Mouse (Mus musculus) limb, embryonic 13.5 days (tissue): ENCODE results near the gene Ttll13. TPM values are rescaled to one million over a fixed set of nuclear protein-coding genes. Genes with fewer than 3 reads are reported as not detected.

Experiments
- ATAC-seq: fragments of 200-750 bp; cut with Nextera tagmentation; 2 replicates; pipeline ENCODE4 v1.8.0; 2017; ENCODE audit warnings: low read depth, moderate number of reproducible peaks, moderate TSS enrichment; ENCODE audit not compliant: low FRiP score
- H3K27ac ChIP-seq: fragments of 300-500 bp; sonication (generic); 2 replicates; pipeline ENCODE4 v1.5.1; 2015; ENCODE audit warnings: inconsistent platforms, mild to moderate bottlenecking, moderate library complexity
- H3K27me3 ChIP-seq: fragments of 300-500 bp; sonication (generic); 2 replicates; pipeline ENCODE4 v1.6.1; 2015; ENCODE audit warnings: mild to moderate bottlenecking, inconsistent platforms
- H3K36me3 ChIP-seq: fragments of 300-500 bp; sonication (generic); 2 replicates; pipeline ENCODE4 v1.6.1; 2015; ENCODE audit warnings: inconsistent platforms, mild to moderate bottlenecking, moderate library complexity
- H3K4me1 ChIP-seq: fragments of 300-500 bp; sonication (generic); 2 replicates; pipeline ENCODE4 v1.6.1; 2015; ENCODE audit warnings: inconsistent platforms
- H3K4me2 ChIP-seq: fragments of 300-500 bp; sonication (generic); replicated peaks from 2 replicates; pipeline ENCODE4 v1.6.1; 2015; ENCODE audit warnings: inconsistent platforms, mild to moderate bottlenecking, moderate library complexity
- H3K4me3 ChIP-seq: fragments of 300-500 bp; sonication (generic); 2 replicates; pipeline ENCODE4 v1.5.1; 2015; ENCODE audit warnings: moderate library complexity, mild to moderate bottlenecking, inconsistent platforms
- H3K9ac ChIP-seq: fragments of 300-500 bp; sonication (generic); 2 replicates; pipeline ENCODE4 v1.6.1; 2015; ENCODE audit warnings: mild to moderate bottlenecking, inconsistent platforms
- H3K9me3 ChIP-seq: fragments of 300-500 bp; sonication (generic); 2 replicates; pipeline ENCODE4 v1.6.1; 2016; ENCODE audit warnings: inconsistent platforms
- WGBS: fragments of 180-500 bp; shearing (Covaris S2); methylation state at CpG from one replicate; pipeline ENCODE4 v1.1.7; 2015; 5-methylcytosine and 5-hydroxymethylcytosine counted together
- polyA plus RNA-seq: library from polyadenylated mRNA; unstranded; fragments of >200 nt; fragmentation: Nextera tagmentation; extraction: Ambion mirVana; gene quantifications from 2 replicates; pipeline ENCODE4 v1.2.1, GENCODE M21; 2015

The Ttll13 gene
- 1.3 and 1.5 TPM in 2 replicates for polyA plus RNA-seq

DNA sequence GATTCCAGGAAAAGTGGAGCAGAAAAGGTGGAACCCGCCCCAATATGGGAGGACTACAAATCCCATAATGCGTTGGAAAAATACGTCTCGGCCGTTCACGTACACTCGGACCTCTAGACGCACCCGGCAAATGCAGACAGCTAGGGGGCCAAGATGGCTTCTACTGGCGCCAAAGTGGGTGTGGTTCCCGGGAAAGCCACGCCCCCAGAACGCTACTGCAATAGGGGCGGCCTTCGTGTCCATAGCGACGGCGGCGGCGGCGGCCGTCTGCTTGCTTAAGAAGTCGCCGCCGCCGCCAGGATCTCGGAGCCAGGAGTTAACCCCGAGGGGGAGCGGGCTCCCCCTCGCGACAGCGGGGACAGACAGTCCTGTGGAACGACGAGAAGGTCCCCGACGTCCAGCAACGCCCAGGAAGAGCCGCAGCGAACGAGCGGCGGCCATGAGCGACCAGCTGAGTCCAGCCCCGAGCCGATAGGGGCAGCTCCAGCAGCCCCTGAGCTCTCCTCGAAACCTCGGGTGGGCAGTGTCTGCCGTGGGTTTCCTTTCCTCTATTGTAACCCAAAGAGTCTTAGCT is at the start of gene Ttll13:
Ttll13 (plus strand) TSS at position 229 of the 574 bp plus-strand sequence.
- H3K27ac ChIP-seq, result peak within 1 kb of the TSS; percentile 76; the same call in 1 of the 2 replicates
- peak within 1 kb of the TSS; percentile 61 for H3K4me3 ChIP-seq
- ATAC-seq, result peak; percentile 99
- no peaks in the 10 kb centered on the region for H3K9me3 ChIP-seq
- WGBS, result under 1% methylated on average over 48 of the region's 48 CpGs
- peak within 1 kb of the TSS; percentile 72 for H3K9ac ChIP-seq
- H3K4me2 ChIP-seq, result peak within 1 kb of the TSS; percentile 65
- peaks cover 4% of the 10 kb centered on the region; the same call in 1 of the 2 replicates for H3K36me3 ChIP-seq
- H3K27me3 ChIP-seq, result no peaks in the 10 kb centered on the region
- H3K4me1 ChIP-seq, result peaks cover 3% of the 10 kb centered on the region; the same call in 1 of the 2 replicates

DNA sequence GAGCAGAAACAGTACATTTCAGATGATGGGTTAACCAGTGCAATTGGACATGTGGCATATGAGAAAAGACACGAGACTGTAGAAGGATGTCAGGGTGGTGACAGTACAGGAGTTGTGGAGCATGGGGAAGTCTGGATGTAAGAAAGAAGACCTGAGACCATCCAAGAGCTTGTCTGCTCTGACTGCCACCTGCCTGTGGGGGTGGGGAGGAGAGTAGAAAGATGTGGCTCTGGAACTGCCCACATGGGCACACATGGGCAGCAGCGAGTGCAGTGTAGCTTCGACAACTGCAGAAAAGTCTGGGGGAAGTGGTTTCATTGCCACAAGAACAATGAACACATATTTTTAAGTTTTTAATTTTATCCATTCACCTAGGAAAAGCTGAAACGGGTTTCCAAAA is 48.8 kb upstream of the Ttll13 start:
- peak overlapping the region; percentile 83 for H3K9ac ChIP-seq
- H3K36me3 ChIP-seq, result peaks cover 5% of the 10 kb centered on the region; the same call in 1 of the 2 replicates
- H3K9me3 ChIP-seq, result no peaks in the 10 kb centered on the region
- peaks cover 49% of the 10 kb centered on the region for H3K4me1 ChIP-seq
- peak overlapping the region; percentile 92 for H3K4me2 ChIP-seq
- H3K4me3 ChIP-seq, result peak overlapping the region; percentile 75
- 19% methylated on average over 4 of the region's 4 CpGs for WGBS
- H3K27me3 ChIP-seq, result no peaks in the 10 kb centered on the region
- no peak for ATAC-seq
- H3K27ac ChIP-seq, result peak overlapping the region; percentile 95; the same call in 1 of the 2 replicates

DNA sequence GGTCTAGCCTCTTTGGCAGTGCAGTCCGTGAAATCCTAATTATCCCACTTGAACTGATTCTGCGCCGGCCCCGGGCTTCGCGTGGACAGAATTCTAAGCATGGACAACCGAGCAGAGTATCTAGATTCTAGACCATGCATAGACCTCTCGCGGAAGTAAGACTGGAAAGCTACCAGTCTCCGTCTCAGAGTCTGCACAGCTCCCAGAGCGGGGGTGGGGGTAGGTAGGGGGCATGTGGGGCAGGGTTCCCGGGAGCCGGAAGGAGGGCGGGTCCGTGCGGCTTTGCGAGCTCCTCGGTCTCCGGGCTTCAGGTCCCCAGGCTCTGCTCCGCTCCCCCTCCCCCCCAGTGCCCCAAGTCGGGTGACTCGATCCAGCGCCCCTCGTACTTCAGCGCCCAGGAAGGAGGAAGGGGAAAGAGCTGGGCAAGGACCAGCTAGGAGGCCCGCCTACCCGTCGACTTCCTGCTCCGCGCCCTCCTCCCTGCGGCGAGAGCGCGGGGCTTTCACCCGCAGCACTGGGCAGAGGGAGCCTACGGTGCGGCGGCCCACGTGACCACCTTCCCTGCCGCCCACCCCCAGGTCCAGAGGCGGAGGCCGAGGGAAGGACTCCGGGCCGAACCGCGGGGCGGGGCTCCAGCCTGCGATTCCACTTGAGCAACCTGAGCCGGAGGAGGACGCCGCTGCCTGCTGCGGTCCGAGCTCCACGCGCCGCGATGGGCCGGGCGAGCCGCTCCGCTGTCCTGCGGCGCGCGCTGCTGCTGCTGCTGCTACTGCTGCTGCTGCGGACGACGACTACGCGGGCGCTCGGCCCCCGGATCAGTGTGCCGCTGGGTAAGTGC is 48.0 kb upstream of the Ttll13 start:
- peak; percentile 95 for ATAC-seq
- under 1% methylated on average over 67 of the region's 74 CpGs for WGBS
- H3K4me2 ChIP-seq, result peak overlapping the region; percentile 92
- H3K9me3 ChIP-seq, result no peaks in the 10 kb centered on the region
- H3K4me3 ChIP-seq, result peak overlapping the region; percentile 75
- H3K36me3 ChIP-seq, result peaks cover 5% of the 10 kb centered on the region; the same call in 1 of the 2 replicates
- H3K27me3 ChIP-seq, result no peaks in the 10 kb centered on the region
- peak overlapping the region; percentile 83 for H3K9ac ChIP-seq
- H3K4me1 ChIP-seq, result peaks cover 48% of the 10 kb centered on the region
- peak overlapping the region; percentile 95 for H3K27ac ChIP-seq

DNA sequence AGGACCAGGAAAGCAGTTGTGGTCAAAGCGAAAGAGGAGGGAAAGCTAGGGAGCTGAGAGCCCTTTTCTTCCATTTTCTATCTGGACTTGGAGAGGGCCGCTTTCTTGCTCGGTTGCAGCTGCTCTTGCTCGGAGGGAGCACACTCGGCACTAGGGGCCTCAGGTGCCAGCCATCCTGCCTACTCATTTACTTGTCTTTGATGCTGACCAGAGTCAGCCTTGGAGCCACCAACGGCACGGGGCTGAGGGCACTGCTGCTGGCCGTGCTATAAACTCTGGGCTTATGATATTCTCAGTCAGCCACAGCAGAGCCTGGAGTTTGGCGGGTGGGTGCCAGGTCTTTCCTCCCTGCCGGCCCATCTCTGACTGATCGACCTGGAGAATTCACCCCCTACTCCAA is 47.3 kb upstream of the Ttll13 start:
- under 1% methylated on average over 11 of the region's 11 CpGs for WGBS
- peak overlapping the region; percentile 83 for H3K9ac ChIP-seq
- peak; percentile 2; the same call in 1 of the 2 replicates for ATAC-seq
- H3K4me3 ChIP-seq, result peak overlapping the region; percentile 75
- no peaks in the 10 kb centered on the region for H3K9me3 ChIP-seq
- H3K27ac ChIP-seq, result peak overlapping the region; percentile 95
- H3K27me3 ChIP-seq, result no peaks in the 10 kb centered on the region
- peaks cover 5% of the 10 kb centered on the region; the same call in 1 of the 2 replicates for H3K36me3 ChIP-seq
- H3K4me2 ChIP-seq, result peak overlapping the region; percentile 92
- peaks cover 52% of the 10 kb centered on the region for H3K4me1 ChIP-seq

DNA sequence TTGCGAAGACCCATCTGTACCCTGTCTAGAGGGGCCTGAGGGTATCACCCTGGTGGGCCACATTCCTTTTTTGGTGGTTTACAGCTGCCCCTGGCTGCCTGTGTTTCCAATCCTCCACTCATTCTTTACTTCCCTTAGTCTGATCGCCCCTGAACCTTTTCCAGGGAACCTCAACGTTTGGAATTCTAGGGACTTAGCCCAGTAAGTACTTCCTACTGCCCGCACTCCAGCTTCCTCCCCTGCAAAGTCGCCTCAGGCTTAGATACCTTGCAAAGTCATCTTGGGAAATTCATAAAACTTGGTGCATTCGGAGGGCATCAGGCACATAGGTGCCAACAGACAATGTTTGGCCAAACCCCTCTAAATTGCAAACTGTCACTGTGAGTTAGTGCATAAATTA is 46.9 kb upstream of the Ttll13 start:
- Histone ChIP-seq H3K4me2 (peak overlapping the region; percentile 92), H3K36me3 (peaks cover 5% of the 10 kb centered on the region; the same call in 1 of the 2 replicates), H3K27ac (peak overlapping the region; percentile 95), H3K27me3 (no peaks in the 10 kb centered on the region), H3K4me3 (peak overlapping the region; percentile 75), H3K9me3 (no peaks in the 10 kb centered on the region), H3K4me1 (peaks cover 56% of the 10 kb centered on the region), H3K9ac (peak overlapping the region; percentile 83)
- WGBS, result 22% methylated on average over 6 of the region's 6 CpGs
- no peak for ATAC-seq

DNA sequence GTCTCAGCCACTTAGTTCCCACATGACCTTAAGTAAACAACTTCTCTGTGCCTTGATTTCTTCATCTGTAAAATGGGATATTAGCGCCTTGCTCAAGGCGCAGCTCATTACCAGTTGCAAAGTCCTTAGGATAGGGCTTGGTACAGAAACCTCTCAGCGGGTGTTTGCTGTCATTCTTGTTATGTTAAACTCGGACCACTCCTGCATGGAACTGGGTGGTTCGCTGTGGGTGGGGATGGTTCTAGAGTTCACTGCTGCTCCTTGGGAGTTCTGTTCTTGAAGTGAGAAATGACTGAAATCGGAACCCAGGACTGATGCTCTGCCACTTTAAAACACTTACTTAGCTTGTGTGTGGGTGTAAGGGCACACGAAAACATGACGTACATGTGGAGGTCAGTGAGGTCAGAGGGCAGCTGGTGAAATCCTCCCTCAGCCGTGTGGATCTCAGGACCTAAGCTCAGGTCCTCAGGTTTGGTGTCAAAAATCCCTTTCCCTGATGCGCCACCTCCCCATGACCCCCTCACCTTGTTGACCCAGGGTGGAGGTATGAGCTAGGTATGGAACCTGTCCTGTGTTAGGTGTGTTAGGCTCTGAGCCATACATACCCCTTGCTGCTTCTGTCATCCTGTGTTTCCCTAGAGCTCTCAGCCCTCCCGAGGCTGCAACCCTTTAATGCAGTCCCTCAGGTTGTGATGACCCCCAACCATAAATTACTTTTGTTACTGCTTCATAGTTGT is 46.2 kb upstream of the Ttll13 start:
- Histone ChIP-seq H3K4me1 (peaks cover 58% of the 10 kb centered on the region), H3K27ac (no peak overlapping the region)

DNA sequence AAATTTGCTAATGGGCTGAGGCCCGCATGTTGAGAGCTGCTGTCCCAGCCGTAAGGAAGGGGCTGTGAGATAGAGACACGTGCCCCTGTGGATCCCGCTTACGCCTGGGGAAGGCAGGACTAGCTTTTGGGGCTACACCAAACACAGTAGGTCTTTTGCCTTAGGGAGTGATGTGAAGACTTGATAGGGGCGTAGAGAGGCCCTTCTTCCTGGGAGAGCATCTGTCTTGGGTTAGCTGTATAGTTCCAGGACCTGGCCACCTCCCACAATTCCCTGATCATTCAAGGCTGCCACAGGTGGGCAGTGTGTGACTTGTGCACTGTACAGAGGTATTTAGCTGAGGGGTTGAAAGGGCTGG is 45.6 kb upstream of the Ttll13 start:
- Histone ChIP-seq H3K4me2 (peak overlapping the region; percentile 92), H3K27ac (no peak overlapping the region), H3K9ac (0 out of 2 replicates have a peak overlapping the region, but pooled peaks have one; percentile 35), H3K4me3 (peak overlapping the region; percentile 75; the same call in 1 of the 2 replicates), H3K36me3 (peaks cover 5% of the 10 kb centered on the region; the same call in 1 of the 2 replicates), H3K4me1 (peaks cover 63% of the 10 kb centered on the region), H3K27me3 (no peaks in the 10 kb centered on the region), H3K9me3 (no peaks in the 10 kb centered on the region)
- ATAC-seq, result no peak
- 66% methylated on average over 6 of the region's 6 CpGs for WGBS

More for the DNA sequence above, 46.2 kb upstream of the Ttll13 start:
- no peak for ATAC-seq
- no peaks in the 10 kb centered on the region for H3K27me3 ChIP-seq
- peak overlapping the region; percentile 92 for H3K4me2 ChIP-seq
- WGBS, result 63% methylated on average over 11 of the region's 11 CpGs
- H3K36me3 ChIP-seq, result peaks cover 5% of the 10 kb centered on the region; the same call in 1 of the 2 replicates
- H3K9ac ChIP-seq, result peak overlapping the region; percentile 83; the same call in 1 of the 2 replicates
- H3K4me3 ChIP-seq, result peak overlapping the region; percentile 75
- no peaks in the 10 kb centered on the region for H3K9me3 ChIP-seq

DNA sequence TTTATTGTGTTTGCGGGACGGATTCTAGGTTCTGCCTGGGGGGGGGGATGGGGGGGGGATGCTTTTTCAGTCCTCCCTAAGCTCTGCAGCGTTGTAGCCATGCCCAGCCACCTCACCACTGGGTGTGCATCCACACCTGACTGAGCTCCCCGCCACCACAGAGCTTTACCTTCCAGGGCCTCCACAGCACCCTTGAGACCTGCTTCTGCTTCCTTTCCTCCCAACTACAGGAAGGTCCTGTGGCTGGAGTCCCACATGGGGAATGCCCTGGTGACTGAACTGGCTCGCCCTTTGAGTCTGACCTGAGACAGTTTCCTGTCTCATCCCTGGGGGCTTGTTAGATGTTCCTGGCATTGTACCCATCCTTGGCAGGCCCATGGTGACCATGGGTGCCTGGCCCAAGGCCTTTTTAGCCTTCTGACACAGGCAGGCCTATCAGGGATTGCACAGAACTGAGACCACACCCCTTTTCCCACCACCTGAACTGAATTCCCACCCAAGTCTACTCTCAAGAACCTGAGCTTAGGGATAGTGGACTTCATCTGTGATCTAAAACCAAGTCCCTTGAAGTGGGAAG is 45.1 kb upstream of the Ttll13 start:
- Histone ChIP-seq H3K9me3 (no peaks in the 10 kb centered on the region), H3K9ac (no peak overlapping the region; the same call in 1 of the 2 replicates), H3K27ac (no peak overlapping the region), H3K36me3 (peaks cover 5% of the 10 kb centered on the region; the same call in 1 of the 2 replicates), H3K4me2 (no peak overlapping the region; the same call in 1 of the 2 replicates), H3K27me3 (no peaks in the 10 kb centered on the region), H3K4me1 (peaks cover 68% of the 10 kb centered on the region), H3K4me3 (no peak overlapping the region)
- 48% methylated on average over 5 of the region's 5 CpGs for WGBS
- ATAC-seq, result no peak

DNA sequence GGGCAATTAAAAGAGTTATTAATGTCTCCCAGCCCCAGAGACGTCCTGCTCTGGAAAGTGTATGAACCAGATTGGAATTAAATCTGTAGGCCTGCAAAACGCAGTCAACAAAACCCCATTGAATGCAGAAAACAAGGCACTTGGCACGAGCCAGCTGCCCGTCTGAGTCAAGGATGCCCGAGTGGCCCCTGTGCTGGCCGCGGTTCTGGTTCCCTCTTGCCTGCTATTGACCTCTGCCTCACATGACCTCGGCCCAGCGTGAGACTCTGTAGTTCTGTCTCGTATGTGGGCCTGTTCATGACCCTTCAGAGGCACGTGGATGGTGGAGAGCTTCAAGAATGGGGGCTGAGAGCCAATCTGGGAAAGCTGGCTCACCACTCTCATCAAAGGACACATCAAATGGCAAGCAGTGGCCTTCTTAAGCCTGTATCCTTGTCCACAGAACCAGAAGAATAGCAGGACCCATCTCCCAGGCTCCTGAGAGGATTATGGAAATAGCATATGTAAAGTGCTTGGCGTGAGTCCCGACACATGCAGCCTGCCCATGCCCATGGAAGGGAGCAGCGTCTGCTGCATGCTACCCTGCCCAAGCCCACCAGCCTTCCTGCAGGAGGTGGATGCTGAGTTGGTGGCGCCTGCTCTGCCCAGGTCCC is 44.2 kb upstream of the Ttll13 start:
- Histone ChIP-seq H3K9me3 (no peaks in the 10 kb centered on the region), H3K4me1 (peaks cover 75% of the 10 kb centered on the region), H3K9ac (no peak overlapping the region; the same call in 1 of the 2 replicates), H3K4me3 (no peak overlapping the region), H3K27ac (peak overlapping the region; percentile 28; the same call in 1 of the 2 replicates), H3K36me3 (peaks cover 5% of the 10 kb centered on the region; the same call in 1 of the 2 replicates), H3K27me3 (no peaks in the 10 kb centered on the region), H3K4me2 (0 out of 2 replicates have a peak overlapping the region, but pooled peaks have one; percentile 14)
- WGBS, result 82% methylated on average over 15 of the region's 15 CpGs
- ATAC-seq, result no peak

DNA sequence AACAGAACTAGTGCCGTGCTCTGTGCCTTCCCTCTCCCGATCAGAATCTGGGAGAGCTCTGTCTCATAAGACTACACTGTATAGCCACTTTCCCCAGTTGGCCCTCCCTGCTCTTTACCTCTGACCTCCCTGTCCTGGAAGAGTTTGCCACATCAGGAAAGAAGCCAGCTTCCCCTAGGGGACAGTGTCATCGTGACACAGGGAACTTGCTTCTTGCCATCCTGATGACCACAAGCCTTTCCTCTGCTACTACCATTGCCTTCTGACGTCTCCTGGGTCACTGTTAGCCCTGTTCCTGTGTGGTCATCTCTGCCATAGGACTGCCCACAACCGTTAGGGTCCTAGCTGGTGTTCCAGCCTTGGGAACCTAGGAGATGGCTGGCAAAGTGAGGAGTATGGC is 43.2 kb upstream of the Ttll13 start:
- no peak overlapping the region for H3K27ac ChIP-seq
- ATAC-seq, result no peak
- H3K4me3 ChIP-seq, result no peak overlapping the region
- no peak overlapping the region for H3K9ac ChIP-seq
- no peak overlapping the region for H3K4me2 ChIP-seq
- 82% methylated on average over 5 of the region's 5 CpGs for WGBS
- no peaks in the 10 kb centered on the region for H3K9me3 ChIP-seq
- peaks cover 77% of the 10 kb centered on the region for H3K4me1 ChIP-seq
- no peaks in the 10 kb centered on the region for H3K27me3 ChIP-seq
- peaks cover 5% of the 10 kb centered on the region; the same call in 1 of the 2 replicates for H3K36me3 ChIP-seq

DNA sequence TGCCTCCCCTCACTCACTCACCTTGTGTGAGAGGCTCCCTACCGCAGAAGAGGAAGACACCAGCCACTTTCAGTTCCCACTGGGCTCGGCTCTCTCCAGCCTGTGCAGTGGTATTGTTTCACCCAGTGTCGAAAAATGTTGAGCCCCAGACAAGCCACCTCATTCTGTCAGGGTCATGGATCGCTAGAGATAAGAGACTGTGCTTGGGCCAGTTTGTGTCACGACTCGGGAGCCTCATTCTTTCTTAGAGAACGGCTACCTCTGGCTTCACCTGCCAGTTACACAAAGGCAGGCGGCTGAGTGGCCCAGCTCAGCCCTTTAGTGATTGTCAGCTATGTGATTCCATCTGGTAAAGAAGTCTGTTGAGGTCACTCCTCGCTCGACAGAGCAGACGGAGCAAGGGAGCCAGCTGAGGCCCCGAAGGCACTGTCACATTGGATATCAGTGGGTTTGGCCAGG is 42.5 kb upstream of the Ttll13 start:
- H3K27ac ChIP-seq, result no peak overlapping the region
- no peaks in the 10 kb centered on the region for H3K9me3 ChIP-seq
- H3K4me2 ChIP-seq, result no peak overlapping the region
- no peak overlapping the region for H3K9ac ChIP-seq
- H3K4me3 ChIP-seq, result no peak overlapping the region
- H3K4me1 ChIP-seq, result peaks cover 83% of the 10 kb centered on the region
- H3K36me3 ChIP-seq, result peaks cover 5% of the 10 kb centered on the region; the same call in 1 of the 2 replicates
- no peaks in the 10 kb centered on the region for H3K27me3 ChIP-seq
- ATAC-seq, result no peak
- WGBS, result 75% methylated on average over 12 of the region's 12 CpGs
